Mouse (Mus musculus) ES-E14 (cell line): ENCODE results near the gene Kalrn. TPM values are rescaled to one million over a fixed set of nuclear protein-coding genes. Genes with fewer than 3 reads are reported as not detected.

Experiments used
- DNase-seq: peaks from one replicate; pipeline ENCODE4 v3.0.0-alpha.2; 2013; ENCODE audit warnings: low read depth, low spot score
- H3K27ac ChIP-seq: 2 replicates; pipeline ENCODE4 v1.5.1; 2012; ENCODE audit warnings: low read depth, mild to moderate bottlenecking, low read length, moderate library complexity, mixed read lengths; ENCODE audit not compliant: poor library complexity, insufficient read depth, severe bottlenecking
- H3K36me3 ChIP-seq: 2 replicates; pipeline ENCODE4 v1.6.1; 2012; ENCODE audit warnings: mild to moderate bottlenecking, low read length, moderate library complexity, mixed read lengths; ENCODE audit not compliant: control insufficient read depth, poor library complexity, insufficient read depth, severe bottlenecking
- H3K4me1 ChIP-seq, 2 experiments: fragments of 150-350 bp in 1 of 2; sonication (generic) in 1 of 2; 2 replicates each; pipeline ENCODE4 v1.6.1; 2012; ENCODE audit warnings: low read length in 2 of 2, mild to moderate bottlenecking in 1 of 2, mixed read lengths in 1 of 2; ENCODE audit not compliant: control insufficient read depth in 2 of 2, insufficient read depth in 2 of 2, poor library complexity in 1 of 2
- H3K4me3 ChIP-seq, 2 experiments: fragments of 150-350 bp in 1 of 2; sonication (generic) in 1 of 2; 2 replicates each; pipeline ENCODE4 v1.5.1; 2012; ENCODE audit warnings: low read length in 2 of 2, low read depth in 1 of 2, mild to moderate bottlenecking in 1 of 2, mixed read lengths in 1 of 2; ENCODE audit not compliant: insufficient read depth in 1 of 2, poor library complexity in 1 of 2, severe bottlenecking in 1 of 2
- H3K9ac ChIP-seq: 2 replicates; pipeline ENCODE4 v1.6.1; 2012; ENCODE audit warnings: low read depth, mild to moderate bottlenecking, low read length, mixed read lengths; ENCODE audit not compliant: poor library complexity, insufficient read depth, severe bottlenecking
- H3K9me3 ChIP-seq: fragments of 150-350 bp; sonication (generic); 2 replicates; pipeline ENCODE4 v1.6.1; 2012; ENCODE audit warnings: low read depth, mild to moderate bottlenecking, low read length; ENCODE audit not compliant: control insufficient read depth, insufficient read depth
- CHD2 ChIP-seq: IDR thresholded peaks from 2 replicates; pipeline ENCODE4 v1.6.1; 2014; ENCODE audit warnings: mild to moderate bottlenecking, low read depth, low read length, inconsistent platforms
- HCFC1 ChIP-seq: IDR thresholded peaks from 2 replicates; pipeline ENCODE4 v1.6.1; 2012; ENCODE audit warnings: low read length, inconsistent platforms, borderline replicate concordance; ENCODE audit not compliant: insufficient read depth
- MAFK ChIP-seq: IDR thresholded peaks from 2 replicates; pipeline ENCODE4 v1.6.1; 2014; ENCODE audit warnings: mild to moderate bottlenecking, low read depth, low read length, inconsistent platforms; ENCODE audit not compliant: insufficient read depth
- ZC3H11A ChIP-seq: IDR thresholded peaks from 2 replicates; pipeline ENCODE4 v1.6.1; 2012; ENCODE audit warnings: low read depth, mild to moderate bottlenecking, inconsistent platforms, low read length, borderline replicate concordance
- ZNF384 ChIP-seq: IDR thresholded peaks from 2 replicates; pipeline ENCODE4 v1.6.1; 2012; ENCODE audit warnings: low read depth, low read length, inconsistent platforms
- in situ Hi-C, 2 experiments: fragments of 600-800 bp; cut with MboI; formaldehyde crosslinking; loops; one replicate each; pipeline ENCODE4 v1.15.1; 2025; ENCODE audit warnings: low sequenced_read_pairs in 2 of 2, inconsistent platforms in 1 of 2; ENCODE audit not compliant: unreplicated experiment in 2 of 2
- total RNA-seq: library from RNA; depleted of rRNA; stranded (reverse); fragments of 300-350 nt; gene quantifications from 2 replicates; pipeline ENCODE4 v1.2.3, GENCODE M21; 2012

The Kalrn gene
- total RNA-seq, 1 experiment = 15.7 TPM

DNA sequence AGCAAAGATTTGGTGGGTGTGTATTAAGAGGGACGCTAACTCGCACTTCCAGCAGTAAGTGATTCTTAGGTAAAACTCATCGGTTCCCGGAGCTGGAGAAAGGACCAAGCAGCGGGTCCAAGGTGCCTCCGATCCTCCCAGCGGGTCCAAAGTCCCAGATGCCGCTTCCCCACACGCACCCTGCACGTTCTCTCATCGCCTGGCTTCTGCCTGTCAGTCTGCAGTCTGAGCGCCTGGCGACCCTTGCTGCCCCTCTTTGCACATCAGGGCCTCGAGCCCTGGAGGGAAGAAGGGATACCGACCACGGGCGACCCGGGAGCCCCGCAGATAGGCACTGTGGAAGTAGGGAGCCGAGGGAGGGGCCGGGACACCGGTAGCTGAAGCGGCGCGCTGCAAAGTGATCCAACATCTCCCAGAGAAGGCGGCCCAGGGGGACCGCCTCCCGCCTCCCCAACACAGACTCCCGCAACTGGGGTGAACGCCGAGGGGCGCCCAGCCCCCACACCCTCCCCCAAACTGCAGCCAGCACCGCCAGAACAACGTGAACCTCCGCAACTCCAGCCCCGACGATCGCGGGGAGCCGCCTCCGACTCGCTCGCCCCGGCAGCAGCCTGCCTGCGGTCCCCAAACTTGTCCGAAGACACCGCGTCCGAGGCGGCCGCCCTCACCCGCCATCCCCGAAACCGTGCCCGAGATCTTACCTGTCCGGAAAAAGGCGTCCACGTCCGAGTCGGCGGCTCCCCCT, 754 bp downstream of the Kalrn start:
- Histone ChIP-seq H3K36me3 (no peaks in the 10 kb centered on the region), H3K4me1 (no peaks in the 10 kb centered on the region; a peak in 1 of 4 replicates), H3K27ac (no peak overlapping the region), H3K4me3 (peak overlapping the region; percentile 70 to 76), H3K9ac (peak overlapping the region; percentile 33), H3K9me3 (no peaks in the 10 kb centered on the region)
- DNase-seq = peak; percentile 22
- no peak for TF ChIP-seq ZC3H11A
- TF ChIP-seq ZNF384 = no peak
- no peak for TF ChIP-seq HCFC1
- no peak for TF ChIP-seq CHD2
- TF ChIP-seq MAFK = no peak
- in situ Hi-C loops = no loop called here

DNA sequence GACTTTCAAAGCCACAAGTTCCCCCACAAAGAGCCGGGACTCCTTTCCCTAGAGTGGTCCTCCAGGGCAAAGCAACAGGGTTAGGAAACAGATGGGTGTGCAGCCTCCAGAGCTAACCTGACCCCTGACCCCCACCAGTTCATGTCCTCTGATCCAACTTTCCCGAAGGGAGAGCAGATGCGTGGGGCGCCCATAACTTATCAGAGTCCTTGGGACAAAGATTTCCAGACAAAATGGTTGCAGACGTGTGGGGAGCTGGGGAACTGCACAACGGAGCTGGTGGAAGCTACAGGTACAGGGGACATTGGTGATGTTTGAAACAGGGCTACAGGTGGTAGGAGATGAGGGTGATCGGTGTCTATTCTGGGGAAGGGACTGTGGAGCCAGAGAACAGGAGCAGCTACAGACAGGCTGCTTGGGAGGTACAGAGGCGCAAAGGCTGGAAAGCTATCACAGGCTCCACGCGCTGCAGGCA, 1.4 kb downstream of the Kalrn start:
- peak overlapping the region; percentile 70 to 76; a peak in 3 of 4 replicates for H3K4me3 ChIP-seq
- H3K9ac ChIP-seq = no peak overlapping the region
- H3K36me3 ChIP-seq = no peaks in the 10 kb centered on the region
- no peaks in the 10 kb centered on the region; a peak in 1 of 4 replicates for H3K4me1 ChIP-seq
- no peaks in the 10 kb centered on the region for H3K9me3 ChIP-seq
- peak; percentile 24 for DNase-seq
- TF ChIP-seq MAFK (no peak), CHD2 (no peak), ZNF384 (no peak), ZC3H11A (no peak), HCFC1 (no peak)
- in situ Hi-C loops = no loop called here
- no peak overlapping the region for H3K27ac ChIP-seq

- no peaks in the 10 kb centered on the region for H3K9me3 ChIP-seq
- no peak overlapping the region for H3K9ac ChIP-seq
- in situ Hi-C loops = no loop called here
- H3K4me1 ChIP-seq = no peaks in the 10 kb centered on the region; a peak in 1 of 4 replicates
- no peak for TF ChIP-seq ZC3H11A
- no peak for DNase-seq
- no peaks in the 10 kb centered on the region for H3K36me3 ChIP-seq
- H3K4me3 ChIP-seq = no peak overlapping the region
- H3K27ac ChIP-seq = no peak overlapping the region
Measured at GRCm38 (mm10) chr16:34569897-34570296, 3.4 kb downstream of the Kalrn start.

GRCm38 (mm10) chr16:34568831-34569230, 4.5 kb downstream of the Kalrn start:
- no peak overlapping the region for H3K27ac ChIP-seq
- TF ChIP-seq CHD2 (no peak), MAFK (no peak), ZC3H11A (no peak), HCFC1 (no peak), ZNF384 (no peak)
- H3K9ac ChIP-seq = no peak overlapping the region
- no peaks in the 10 kb centered on the region for H3K9me3 ChIP-seq
- in situ Hi-C loops = no loop called here
- no peaks in the 10 kb centered on the region; a peak in 1 of 4 replicates for H3K4me1 ChIP-seq
- no peak overlapping the region for H3K4me3 ChIP-seq
- H3K36me3 ChIP-seq = no peaks in the 10 kb centered on the region
- DNase-seq = no peak
